Mouse (Mus musculus): ENCODE measurements around the gene Hes7. TPM values are rescaled to one million over a fixed set of nuclear protein-coding genes. Genes with fewer than 3 reads are reported as not detected.

Hes7 gene
- total and polyA plus RNA-seq, 3 experiments, result 0.04 TPM; not detected in 2

GRCm38 (mm10) chr11:69150444-69150843, 30.2 kb downstream of the Hes7 start (continued):
- TF ChIP-seq SIN3A (IDR thresholded peaks at IDR 0.05; ENCODE audit: low read length) (0 out of 2 replicates have a peak, but pooled peaks have one; percentile 49), MAZ (IDR thresholded peaks at IDR 0.05; ENCODE audit: low read depth, low read length) (no peak), IRF4 (IDR thresholded peaks at IDR 0.05; ENCODE audit: low read depth, low read length) (peak; percentile 48; the same call in 1 of the 2 replicates), CTCF (conservative IDR thresholded peaks at IDR 0.05 in 1 of 2, IDR thresholded peaks at IDR 0.05 in 1 of 2; ENCODE audit: low read depth in 2 of 2, low read length in 2 of 2) (peak; percentile 60 to 92; a peak in 3 of 4 replicates), MXI1 (IDR thresholded peaks at IDR 0.05; ENCODE audit: low read depth, low read length) (no peak)

- dilution Hi-C loops (cut with MboI; ENCODE audit: extremely low pct_ligation_motif_present, extremely low pct_unique_long_range_greater_than_20kb, low sequenced_read_pairs) (no loop called here), in situ Hi-C loops (cut with MboI; ENCODE audit: low pct_ligation_motif_present, low pct_unique_long_range_greater_than_20kb, low sequenced_read_pairs) (no loop called here)
- H3K4me3 ChIP-seq (replicated peaks in 1 of 3; ENCODE audit: low read depth in 2 of 3, low read length in 2 of 3, poor library complexity in 1 of 3), result no peak overlapping the region
- H3K36me3 ChIP-seq (replicated peaks in 1 of 2; ENCODE audit: control insufficient read depth in 1 of 2, insufficient read depth in 1 of 2, low read length in 1 of 2), result no peaks in the 10 kb centered on the region
- no peak for DNase-seq (ENCODE audit: extremely low read depth)
- H3K4me2 ChIP-seq (ENCODE audit: insufficient read depth, low read depth, poor library complexity, severe bottlenecking), result peak overlapping the region; percentile 32; the same call in 1 of the 2 replicates
- H3K9ac ChIP-seq (ENCODE audit: insufficient read depth, low read depth), result no peak overlapping the region
- TF ChIP-seq RCOR1 (conservative IDR thresholded peaks at IDR 0.05; ENCODE audit: low read depth, low read length) (no peak), MAX (IDR thresholded peaks at IDR 0.05; ENCODE audit: low read length) (no peak), IRF4 (IDR thresholded peaks at IDR 0.05; ENCODE audit: low read depth, low read length) (no peak), UBTF (IDR thresholded peaks at IDR 0.05; ENCODE audit: low read depth, low read length) (no peak), E2F4 (IDR thresholded peaks at IDR 0.05; ENCODE audit: insufficient replicate concordance, low read depth, low read length) (no peak)
- no peak overlapping the region for H3K27ac ChIP-seq (ENCODE audit: insufficient read depth, low read depth)
- peaks cover 87% of the 10 kb centered on the region for H3K27me3 ChIP-seq (replicated peaks)
- no peaks in the 10 kb centered on the region for H3K79me2 ChIP-seq (replicated peaks; ENCODE audit: control insufficient read depth, extremely low read depth, insufficient read depth, poor library complexity, severe bottlenecking)
- H3K4me1 ChIP-seq (ENCODE audit: control insufficient read depth in 1 of 2, insufficient read depth in 2 of 2), result 0 out of 4 replicates have a peak, but pooled peaks cover 0 to 5% of the 10 kb centered on the region in 2 experiments
- no peaks in the 10 kb centered on the region for H3K9me3 ChIP-seq (replicated peaks; ENCODE audit: low read length)
Observed at GRCm38 (mm10) chr11:69151004-69151403, 30.8 kb downstream of the Hes7 start.

- Histone ChIP-seq H3K9ac (ENCODE audit: insufficient read depth, low read depth) (no peak overlapping the region), H3K79me2 (replicated peaks; ENCODE audit: control insufficient read depth, extremely low read depth, insufficient read depth, poor library complexity, severe bottlenecking) (no peaks in the 10 kb centered on the region), H3K27ac (ENCODE audit: insufficient read depth, low read depth) (no peak overlapping the region), H3K4me1 (ENCODE audit: control insufficient read depth in 1 of 2, insufficient read depth in 2 of 2) (0 out of 4 replicates have a peak, but pooled peaks cover 0 to 5% of the 10 kb centered on the region in 2 experiments), H3K9me3 (replicated peaks; ENCODE audit: low read length) (no peaks in the 10 kb centered on the region), H3K36me3 (replicated peaks in 1 of 2; ENCODE audit: control insufficient read depth in 1 of 2, insufficient read depth in 1 of 2, low read length in 1 of 2) (no peaks in the 10 kb centered on the region), H3K27me3 (replicated peaks) (peaks cover 89% of the 10 kb centered on the region), H3K4me3 (replicated peaks in 1 of 3; ENCODE audit: low read depth in 2 of 3, low read length in 2 of 3, poor library complexity in 1 of 3) (no peak overlapping the region), H3K4me2 (ENCODE audit: insufficient read depth, low read depth, poor library complexity, severe bottlenecking) (no peak overlapping the region)
- in situ Hi-C loops (cut with MboI; ENCODE audit: low pct_ligation_motif_present, low pct_unique_long_range_greater_than_20kb, low sequenced_read_pairs), result no loop called here
- no peak for DNase-seq (ENCODE audit: extremely low read depth)
- dilution Hi-C loops (cut with MboI; ENCODE audit: extremely low pct_ligation_motif_present, extremely low pct_unique_long_range_greater_than_20kb, low sequenced_read_pairs), result no loop called here
- no peak for TF ChIP-seq USF1 (IDR thresholded peaks at IDR 0.05; ENCODE audit: low read depth, low read length)
- no peak for TF ChIP-seq PAX5 (IDR thresholded peaks at IDR 0.05; ENCODE audit: low read length)
- TF ChIP-seq MAFK (IDR thresholded peaks at IDR 0.05; ENCODE audit: insufficient replicate concordance, low read length), result no peak
- no peak for TF ChIP-seq KAT2A (IDR thresholded peaks at IDR 0.05; ENCODE audit: insufficient replicate concordance, low read length)
- TF ChIP-seq CHD2 (IDR thresholded peaks at IDR 0.05; ENCODE audit: low read length), result no peak
- no peak for TF ChIP-seq TBP (conservative IDR thresholded peaks at IDR 0.05; ENCODE audit: low read depth, low read length)
- TF ChIP-seq POLR2A (IDR thresholded peaks at IDR 0.05; ENCODE audit: low read depth, low read length), result no peak
- no peak for TF ChIP-seq UBTF (IDR thresholded peaks at IDR 0.05; ENCODE audit: low read depth, low read length)
- no peak for TF ChIP-seq ELF1 (IDR thresholded peaks at IDR 0.05; ENCODE audit: low read depth, low read length)
- TF ChIP-seq USF2 (conservative IDR thresholded peaks at IDR 0.05; ENCODE audit: low read depth, low read length), result no peak
- TF ChIP-seq ETS1 (conservative IDR thresholded peaks at IDR 0.05; ENCODE audit: low read depth, low read length), result no peak
- no peak for TF ChIP-seq RCOR1 (conservative IDR thresholded peaks at IDR 0.05; ENCODE audit: low read depth, low read length)
- no peak for TF ChIP-seq JUN (IDR thresholded peaks at IDR 0.05; ENCODE audit: insufficient read depth, low read depth, low read length)
- TF ChIP-seq MEF2A (IDR thresholded peaks at IDR 0.05; ENCODE audit: borderline replicate concordance, low read depth, low read length), result no peak
- no peak for TF ChIP-seq SIN3A (IDR thresholded peaks at IDR 0.05; ENCODE audit: low read length)
- no peak for TF ChIP-seq BHLHE40 (IDR thresholded peaks at IDR 0.05; ENCODE audit: low read depth, low read length)
- TF ChIP-seq HCFC1 (IDR thresholded peaks at IDR 0.05; ENCODE audit: low read depth, low read length), result no peak
- TF ChIP-seq POLR2AphosphoS2 (IDR thresholded peaks at IDR 0.05; ENCODE audit: low read depth, low read length), result no peak
Observed at GRCm38 (mm10) chr11:69153831-69154230, 33.6 kb downstream of the Hes7 start.
